Mouse (Mus musculus) embryonic facial prominence, embryonic 13.5 days (tissue): ENCODE measurements around the gene Ints6. TPM values are rescaled to one million over a fixed set of nuclear protein-coding genes. Genes with fewer than 3 reads are reported as not detected.
"Not testable (repeated sequence)": the region's sequence is repeated elsewhere in the genome, so short reads cannot be mapped to it uniquely, and the experiment has no call there.

Experiments
- ATAC-seq: fragments of 200-750 bp; cut with Nextera tagmentation; 2 replicates; pipeline ENCODE4 v1.8.0; 2017; ENCODE audit warnings: low read depth; ENCODE audit not compliant: insufficient number of reproducible peaks, insufficient read depth, low FRiP score, low TSS enrichment
- H3K27ac ChIP-seq: fragments of 300-500 bp; sonication (generic); 2 replicates; pipeline ENCODE4 v1.5.1; 2015; ENCODE audit warnings: moderate library complexity, mild to moderate bottlenecking, inconsistent platforms
- H3K27me3 ChIP-seq: fragments of 300-500 bp; sonication (generic); 2 replicates; pipeline ENCODE4 v1.6.1; 2015; ENCODE audit warnings: mild to moderate bottlenecking, inconsistent platforms
- H3K36me3 ChIP-seq: fragments of 300-500 bp; sonication (generic); 2 replicates; pipeline ENCODE4 v1.6.1; 2015; ENCODE audit warnings: mild to moderate bottlenecking, inconsistent platforms
- H3K4me1 ChIP-seq: fragments of 300-500 bp; sonication (generic); 2 replicates; pipeline ENCODE4 v1.6.1; 2015; ENCODE audit warnings: inconsistent platforms
- H3K4me2 ChIP-seq: fragments of 300-500 bp; sonication (generic); 2 replicates; pipeline ENCODE4 v1.6.1; 2015; ENCODE audit warnings: moderate library complexity, mild to moderate bottlenecking, inconsistent platforms
- H3K4me3 ChIP-seq: fragments of 300-500 bp; sonication (generic); 2 replicates; pipeline ENCODE4 v1.5.1; 2015; ENCODE audit warnings: mild to moderate bottlenecking, inconsistent platforms
- H3K9ac ChIP-seq: fragments of 300-500 bp; sonication (generic); 2 replicates; pipeline ENCODE4 v1.6.1; 2015; ENCODE audit warnings: mild to moderate bottlenecking, inconsistent platforms
- H3K9me3 ChIP-seq: fragments of 300-500 bp; sonication (generic); 2 replicates; pipeline ENCODE4 v1.6.1; 2016; ENCODE audit warnings: inconsistent platforms
- WGBS: fragments of 180-500 bp; shearing (Covaris S2); methylation state at CpG from one replicate; pipeline ENCODE4 v1.1.7; 2015; ENCODE audit warnings: mixed read lengths; 5-methylcytosine and 5-hydroxymethylcytosine counted together
- polyA plus RNA-seq: library from polyadenylated mRNA; unstranded; fragments of >200 nt; fragmentation: Nextera tagmentation; extraction: Ambion mirVana; gene quantifications from 2 replicates; pipeline ENCODE4 v1.2.1, GENCODE M21; 2015

Ints6 gene
- polyA plus RNA-seq, 1 experiment from 2014 or later, result 24.3 TPM

- Histone ChIP-seq H3K36me3 (no peaks in the 10 kb centered on the region), H3K9me3 (no peaks in the 10 kb centered on the region), H3K27ac (no peak overlapping the region), H3K4me1 (no peaks in the 10 kb centered on the region), H3K4me2 (no peak overlapping the region), H3K9ac (no peak overlapping the region), H3K4me3 (no peak overlapping the region), H3K27me3 (no peaks in the 10 kb centered on the region)
- 62% methylated on average over 3 of the region's 3 CpGs for WGBS
- no peak; the same call in 1 of the 2 replicates for ATAC-seq
Observed at GRCm38 (mm10) chr14:62650376-62650775, 110.6 kb downstream of the Ints6 start.

GRCm38 (mm10) chr14:62648405-62648804, 112.6 kb downstream of the Ints6 start:
- H3K4me1 ChIP-seq, result no peaks in the 10 kb centered on the region
- WGBS, result 87% methylated on average over 6 of the region's 6 CpGs
- no peak overlapping the region for H3K4me2 ChIP-seq
- no peak overlapping the region for H3K4me3 ChIP-seq
- ATAC-seq, result no peak
- H3K27ac ChIP-seq, result no peak overlapping the region
- H3K9ac ChIP-seq, result no peak overlapping the region
- no peaks in the 10 kb centered on the region for H3K9me3 ChIP-seq
- H3K36me3 ChIP-seq, result no peaks in the 10 kb centered on the region
- no peaks in the 10 kb centered on the region for H3K27me3 ChIP-seq

GRCm38 (mm10) chr14:62642368-62642767, 118.6 kb downstream of the Ints6 start:
- H3K36me3 ChIP-seq, H3K4me3 ChIP-seq, H3K9me3 ChIP-seq, H3K4me2 ChIP-seq, H3K27me3 ChIP-seq, H3K4me1 ChIP-seq, H3K9ac ChIP-seq, H3K27ac ChIP-seq, ATAC-seq: not testable (repeated sequence)
- 92% methylated on average over 6 of the region's 7 CpGs for WGBS

GRCm38 (mm10) chr14:62640396-62640795, 120.6 kb downstream of the Ints6 start:
- ATAC-seq, result no peak
- H3K9ac ChIP-seq, result no peak overlapping the region
- WGBS, result 69% methylated on average over 4 of the region's 4 CpGs

GRCm38 (mm10) chr14:62639551-62639950, 121.4 kb downstream of the Ints6 start:
- Histone ChIP-seq H3K27me3 (no peaks in the 10 kb centered on the region), H3K4me2 (no peak overlapping the region), H3K4me3 (no peak overlapping the region), H3K36me3 (no peaks in the 10 kb centered on the region), H3K27ac (no peak overlapping the region), H3K9me3 (no peaks in the 10 kb centered on the region), H3K9ac (no peak overlapping the region), H3K4me1 (no peaks in the 10 kb centered on the region)
- no peak for ATAC-seq
- 85% methylated on average over 5 of the region's 5 CpGs for WGBS

More at GRCm38 (mm10) chr14:62640396-62640795, 120.6 kb downstream of the Ints6 start:
- Histone ChIP-seq H3K27me3 (no peaks in the 10 kb centered on the region), H3K4me3 (no peak overlapping the region), H3K9me3 (no peaks in the 10 kb centered on the region), H3K36me3 (no peaks in the 10 kb centered on the region), H3K4me1 (no peaks in the 10 kb centered on the region), H3K27ac (no peak overlapping the region), H3K4me2 (no peak overlapping the region)

- Histone ChIP-seq H3K9ac (no peak overlapping the region), H3K27ac (no peak overlapping the region), H3K4me3 (no peak overlapping the region), H3K4me2 (no peak overlapping the region), H3K27me3 (no peaks in the 10 kb centered on the region), H3K9me3 (no peaks in the 10 kb centered on the region), H3K36me3 (no peaks in the 10 kb centered on the region), H3K4me1 (no peaks in the 10 kb centered on the region)
- 66% methylated on average over 6 of the region's 6 CpGs for WGBS
- no peak for ATAC-seq
Observed at GRCm38 (mm10) chr14:62639111-62639510, 121.9 kb downstream of the Ints6 start.

- Histone ChIP-seq H3K27me3 (no peaks in the 10 kb centered on the region), H3K4me1 (no peaks in the 10 kb centered on the region), H3K9ac (no peak overlapping the region), H3K27ac (no peak overlapping the region), H3K4me2 (no peak overlapping the region), H3K4me3 (no peak overlapping the region), H3K36me3 (no peaks in the 10 kb centered on the region), H3K9me3 (no peaks in the 10 kb centered on the region)
- 62% methylated on average over 6 of the region's 6 CpGs for WGBS
- no peak for ATAC-seq
Observed at GRCm38 (mm10) chr14:62638345-62638702, 122.6 kb downstream of the Ints6 start.

GRCm38 (mm10) chr14:62637436-62638344, 123.3 kb downstream of the Ints6 start:
- Histone ChIP-seq H3K4me1 (no peaks in the 10 kb centered on the region), H3K9ac (no peak overlapping the region), H3K9me3 (no peaks in the 10 kb centered on the region), H3K4me2 (no peak overlapping the region), H3K27me3 (no peaks in the 10 kb centered on the region), H3K36me3 (no peaks in the 10 kb centered on the region), H3K4me3 (no peak overlapping the region), H3K27ac (no peak overlapping the region)
- WGBS, result 35% methylated on average over 9 of the region's 9 CpGs
- ATAC-seq, result no peak

- ATAC-seq, result no peak
- Histone ChIP-seq H3K4me1 (no peaks in the 10 kb centered on the region; the same call in 1 of the 2 replicates), H3K27ac (no peak overlapping the region), H3K4me3 (no peak overlapping the region), H3K9me3 (no peaks in the 10 kb centered on the region), H3K27me3 (no peaks in the 10 kb centered on the region), H3K36me3 (no peaks in the 10 kb centered on the region), H3K4me2 (no peak overlapping the region), H3K9ac (no peak overlapping the region)
- WGBS, result 86% methylated on average over 5 of the region's 5 CpGs
Observed at GRCm38 (mm10) chr14:62627951-62628350, 133.0 kb downstream of the Ints6 start.

Other genes with a start within 250 kb of the Ints6 start
- gene Fam124a, start 205.4 kb downstream of the Ints6 start, polyA plus RNA-seq, result 3.1 and 3.3 TPM in 2 replicates
- 0.21 TPM in 1 of 2 replicates, not detected in the other for gene Gm4131, start 194.2 kb downstream of the Ints6 start, polyA plus RNA-seq
- not detected in 2 replicates for gene Serpine3, start 97.5 kb downstream of the Ints6 start, polyA plus RNA-seq
- 7.4 and 9.2 TPM in 2 replicates for gene Wdfy2, start 76.5 kb upstream of the Ints6 start, polyA plus RNA-seq
- not detected in 2 replicates for gene Defb48, start 223.3 kb upstream of the Ints6 start, polyA plus RNA-seq
- not detected in 2 replicates for gene Defb47, start 236.9 kb upstream of the Ints6 start, polyA plus RNA-seq